9 mouse cellular contexts compared by ENCODE assay signal in genomic region chr6:146702126-146702881, GRCm38 (mm10). TPM values are rescaled to one million over a fixed set of nuclear protein-coding genes. Genes with fewer than 3 reads are reported as not detected.
A peak's percentile ranks its signal among the peaks of the same experiment; 100 is the strongest.
DNase-seq lines count a peak whose midpoint lies in the region; ATAC-seq and TF ChIP-seq lines count a peak whose summit lies in the region.
"Had no signal": no experiment of that assay in that cellular context is flagged by ENCODE, and none has a peak within 500 bp of the region (broad histone marks: within the 10 kb centered on the region; RNA-seq: fewer than 3 reads in every experiment).

No protein-coding gene starts in this region.

- H3K4me3 ChIP-seq in kidney, embryonic 16.5 days (ENCODE audit: low read length) = no peak overlapping the region
- no peak overlapping the region for H3K4me3 ChIP-seq in kidney, embryonic 14.5 days (ENCODE audit: low read length)
- no peak overlapping the region for H3K4me3 ChIP-seq in heart, embryonic 10.5 days
- H3K4me3 ChIP-seq in limb, embryonic 14.5 days (replicated peaks; ENCODE audit: low read length) = no peak overlapping the region
- no peak overlapping the region for H3K4me3 ChIP-seq in hindbrain, postnatal 0 days (ENCODE audit: low read length)
- H3K4me3 ChIP-seq: hindbrain, embryonic 13.5 days had no signal

- peak; percentile 30 for DNase-seq in adipocyte (ENCODE audit: low spot score)
- peak; percentile 70 for DNase-seq in heart, embryonic 10.5 days (ENCODE audit: low spot score)
- DNase-seq in limb, embryonic 14.5 days (ENCODE audit: low spot score) = peak; percentile 7
- DNase-seq in layer of hippocampus, adult 18-20 months (ENCODE audit: low spot score in 2 of 2) = no peak
- no peak for DNase-seq in adrenal gland, adult 2 months
- DNase-seq in hindbrain, postnatal 0 days (ENCODE audit: low spot score) = no peak

- peaks cover 8% of the 10 kb centered on the region; the same call in 1 of the 2 replicates for H3K9me3 ChIP-seq in kidney, embryonic 16.5 days (ENCODE audit: low read length)
- no peaks in the 10 kb centered on the region for H3K9me3 ChIP-seq in kidney, embryonic 14.5 days (ENCODE audit: control insufficient read depth, low read length)
- H3K9me3 ChIP-seq in heart, embryonic 10.5 days = no peaks in the 10 kb centered on the region
- no peaks in the 10 kb centered on the region for H3K9me3 ChIP-seq in limb, embryonic 14.5 days (ENCODE audit: control insufficient read depth, low read length)
- H3K9me3 ChIP-seq in hindbrain, postnatal 0 days (ENCODE audit: low read length) = no peaks in the 10 kb centered on the region
- H3K9me3 ChIP-seq: hindbrain, embryonic 13.5 days had no signal

- peak; percentile 42; the same call in 1 of the 2 replicates for ATAC-seq in kidney, embryonic 16.5 days (ENCODE audit: low FRiP score, low TSS enrichment)
- ATAC-seq in kidney, embryonic 14.5 days (ENCODE audit: low FRiP score, low TSS enrichment) = no peak
- peak; percentile 73 for ATAC-seq in limb, embryonic 14.5 days (ENCODE audit: low FRiP score, low read depth)
- ATAC-seq in hindbrain, postnatal 0 days = no peak

- H3K27me3 ChIP-seq in kidney, embryonic 16.5 days (ENCODE audit: insufficient read depth, low read length) = no peaks in the 10 kb centered on the region
- no peaks in the 10 kb centered on the region for H3K27me3 ChIP-seq in kidney, embryonic 14.5 days (ENCODE audit: control insufficient read depth, insufficient read depth, low read length)
- H3K27me3 ChIP-seq in heart, embryonic 10.5 days (ENCODE audit: insufficient read depth, poor library complexity, severe bottlenecking) = no peaks in the 10 kb centered on the region
- no peaks in the 10 kb centered on the region for H3K27me3 ChIP-seq in limb, embryonic 14.5 days (ENCODE audit: control insufficient read depth, insufficient read depth, low read length)
- H3K27me3 ChIP-seq in hindbrain, postnatal 0 days (ENCODE audit: insufficient read depth, low read length) = no peaks in the 10 kb centered on the region
- H3K27me3 ChIP-seq: hindbrain, embryonic 13.5 days had no signal

- no peak overlapping the region for H3K9ac ChIP-seq in kidney, embryonic 16.5 days (replicated peaks; ENCODE audit: low read length)
- no peak overlapping the region for H3K9ac ChIP-seq in kidney, embryonic 14.5 days (ENCODE audit: low read depth, low read length)
- no peak overlapping the region for H3K9ac ChIP-seq in limb, embryonic 14.5 days (ENCODE audit: low read depth, low read length, severe bottlenecking)
- H3K9ac ChIP-seq in hindbrain, postnatal 0 days (replicated peaks; ENCODE audit: low read length) = no peak overlapping the region
- H3K9ac ChIP-seq: hindbrain, embryonic 13.5 days had no signal

- no peaks in the 10 kb centered on the region for H3K36me3 ChIP-seq in kidney, embryonic 16.5 days (ENCODE audit: insufficient read depth, low read length)
- H3K36me3 ChIP-seq in kidney, embryonic 14.5 days (ENCODE audit: control insufficient read depth, insufficient read depth, low read length) = no peaks in the 10 kb centered on the region
- H3K36me3 ChIP-seq in heart, embryonic 10.5 days = no peaks in the 10 kb centered on the region
- no peaks in the 10 kb centered on the region for H3K36me3 ChIP-seq in limb, embryonic 14.5 days (ENCODE audit: control insufficient read depth, insufficient read depth, low read length)
- no peaks in the 10 kb centered on the region for H3K36me3 ChIP-seq in hindbrain, postnatal 0 days (ENCODE audit: insufficient read depth, low read length)
- H3K36me3 ChIP-seq: hindbrain, embryonic 13.5 days had no signal

- no peaks in the 10 kb centered on the region for H3K4me1 ChIP-seq in kidney, embryonic 16.5 days (ENCODE audit: insufficient read depth, low read length)
- H3K4me1 ChIP-seq in kidney, embryonic 14.5 days (ENCODE audit: control insufficient read depth, insufficient read depth, low read length) = 0 out of 2 replicates have a peak, but pooled peaks cover 3% of the 10 kb centered on the region
- peaks cover 5% of the 10 kb centered on the region for H3K4me1 ChIP-seq in heart, embryonic 10.5 days
- no peaks in the 10 kb centered on the region for H3K4me1 ChIP-seq in limb, embryonic 14.5 days (ENCODE audit: control insufficient read depth, insufficient read depth, low read length)
- no peaks in the 10 kb centered on the region for H3K4me1 ChIP-seq in hindbrain, postnatal 0 days (ENCODE audit: insufficient read depth, low read length)
- H3K4me1 ChIP-seq: hindbrain, embryonic 13.5 days had no signal

- TF ChIP-seq CTCF in hindbrain, postnatal 0 days (IDR thresholded peaks at IDR 0.05; ENCODE audit: low read depth) = no peak

- 50% methylated on average over 11 of the region's 11 CpGs for WGBS in kidney, embryonic 16.5 days
- 61% methylated on average over 11 of the region's 11 CpGs for WGBS in kidney, embryonic 14.5 days
- WGBS in heart, embryonic 10.5 days = 65% methylated on average over 11 of the region's 11 CpGs
- WGBS in limb, embryonic 14.5 days = 53% methylated on average over 11 of the region's 11 CpGs
- 66% methylated on average over 11 of the region's 11 CpGs for WGBS in hindbrain, postnatal 0 days

- H3K4me2 ChIP-seq in kidney, embryonic 16.5 days (replicated peaks; ENCODE audit: low read depth, low read length) = no peak overlapping the region
- no peak overlapping the region for H3K4me2 ChIP-seq in kidney, embryonic 14.5 days (replicated peaks; ENCODE audit: low read depth, low read length)
- 0 out of 2 replicates have a peak overlapping the region, but pooled peaks have one; percentile 4 for H3K4me2 ChIP-seq in limb, embryonic 14.5 days (replicated peaks; ENCODE audit: low read depth, low read length, severe bottlenecking)
- H3K4me2 ChIP-seq in hindbrain, postnatal 0 days (ENCODE audit: low read depth, low read length) = no peak overlapping the region
- H3K4me2 ChIP-seq: hindbrain, embryonic 13.5 days had no signal

- peak overlapping the region; percentile 37; the same call in 1 of the 2 replicates for H3K27ac ChIP-seq in kidney, embryonic 16.5 days (ENCODE audit: low read length)
- H3K27ac ChIP-seq in kidney, embryonic 14.5 days (ENCODE audit: low read depth, low read length) = no peak overlapping the region
- peak overlapping the region; percentile 57; the same call in 1 of the 2 replicates for H3K27ac ChIP-seq in heart, embryonic 10.5 days
- H3K27ac ChIP-seq in limb, embryonic 14.5 days (replicated peaks; ENCODE audit: low read depth, low read length) = peak overlapping the region; percentile 39
- H3K27ac ChIP-seq in hindbrain, postnatal 0 days = no peak overlapping the region
- H3K27ac ChIP-seq: hindbrain, embryonic 13.5 days had no signal

- no peak for TF ChIP-seq POLR2A in limb, embryonic 14.5 days (IDR thresholded peaks at IDR 0.05; ENCODE audit: borderline replicate concordance, extremely low read depth, insufficient read depth, insufficient read length)

RNA-seq across cellular contexts. Expression of gene Stk38l, which starts 22.5 kb away (rescaled TPM):
- 15.4 and 15.8 TPM in 2 replicates for polyA plus RNA-seq in kidney, embryonic 16.5 days (2015; fragmentation: Nextera tagmentation; extraction: Ambion mirVana)
- polyA plus RNA-seq in kidney, embryonic 14.5 days (2014; fragmentation: Nextera tagmentation; extraction: Ambion mirVana) = 9.9 and 17.2 TPM in 2 replicates
- polyA plus RNA-seq in heart, embryonic 10.5 days (2016; fragmentation: Nextera tagmentation; extraction: Ambion mirVana) = 31.7 and 40.6 TPM in 2 replicates
- 8.9 and 10.1 TPM in 2 replicates for polyA plus RNA-seq in limb, embryonic 14.5 days (2012; rRNA removed)
- polyA plus RNA-seq in limb, embryonic 14.5 days (2014; fragmentation: Nextera tagmentation; extraction: Ambion mirVana) = 21.1 and 21.4 TPM in 2 replicates
- 10 to 100 TPM; 22.4 to 24.5 TPM for total RNA-seq in layer of hippocampus, adult 18-20 months (2021)
- total RNA-seq in adrenal gland, adult 2 months (2021) = 10 to 100 TPM; 19.7 to 21.7 TPM
- polyA plus RNA-seq in adrenal gland, adult 2 months (2012; rRNA removed) = 0.97 and 1.6 TPM in 2 replicates
- total RNA-seq in hindbrain, postnatal 0 days (2014; rRNA removed) = 4.5 and 5.0 TPM in 2 replicates
- 12.3 and 14.4 TPM in 2 replicates for polyA plus RNA-seq in hindbrain, postnatal 0 days (2015; fragmentation: Nextera tagmentation; extraction: Ambion mirVana)

RNA-seq across cellular contexts. Expression of gene Tm7sf3, which starts 59.7 kb away (rescaled TPM):
- 41.9 and 44.7 TPM in 2 replicates for polyA plus RNA-seq in kidney, embryonic 16.5 days (2015; fragmentation: Nextera tagmentation; extraction: Ambion mirVana)
- polyA plus RNA-seq in kidney, embryonic 14.5 days (2014; fragmentation: Nextera tagmentation; extraction: Ambion mirVana) = 20.3 and 37.4 TPM in 2 replicates
- polyA plus RNA-seq in heart, embryonic 10.5 days (2016; fragmentation: Nextera tagmentation; extraction: Ambion mirVana) = 38.3 and 46.9 TPM in 2 replicates
- 29.1 and 35.2 TPM in 2 replicates for polyA plus RNA-seq in limb, embryonic 14.5 days (2012; rRNA removed)
- polyA plus RNA-seq in limb, embryonic 14.5 days (2014; fragmentation: Nextera tagmentation; extraction: Ambion mirVana) = 47.0 and 47.4 TPM in 2 replicates
- 10 to 100 TPM; 43.7 to 44.0 TPM for total RNA-seq in layer of hippocampus, adult 18-20 months (2021)
- 10 to 100 TPM; 31.7 to 51.5 TPM for total RNA-seq in adrenal gland, adult 2 months (2021)
- polyA plus RNA-seq in adrenal gland, adult 2 months (2012; rRNA removed) = 17.0 and 22.5 TPM in 2 replicates
- total RNA-seq in hindbrain, postnatal 0 days (2014; rRNA removed) = 43.9 and 45.6 TPM in 2 replicates
- 37.2 and 39.5 TPM in 2 replicates for polyA plus RNA-seq in hindbrain, postnatal 0 days (2015; fragmentation: Nextera tagmentation; extraction: Ambion mirVana)

RNA-seq across cellular contexts. Expression of gene Med21, which starts 60.0 kb away (rescaled TPM):
- 142 and 151 TPM in 2 replicates for polyA plus RNA-seq in kidney, embryonic 16.5 days (2015; fragmentation: Nextera tagmentation; extraction: Ambion mirVana)
- polyA plus RNA-seq in kidney, embryonic 14.5 days (2014; fragmentation: Nextera tagmentation; extraction: Ambion mirVana) = 143 and 185 TPM in 2 replicates
- polyA plus RNA-seq in heart, embryonic 10.5 days (2016; fragmentation: Nextera tagmentation; extraction: Ambion mirVana) = 123 and 129 TPM in 2 replicates
- 90.6 and 116 TPM in 2 replicates for polyA plus RNA-seq in limb, embryonic 14.5 days (2012; rRNA removed)
- polyA plus RNA-seq in limb, embryonic 14.5 days (2014; fragmentation: Nextera tagmentation; extraction: Ambion mirVana) = 124 and 141 TPM in 2 replicates
- total RNA-seq in layer of hippocampus, adult 18-20 months (2021) = 10 to 100 TPM; 44.5 to 48.1 TPM
- 10 to 100 TPM; 67.5 to 78.9 TPM for total RNA-seq in adrenal gland, adult 2 months (2021)
- polyA plus RNA-seq in adrenal gland, adult 2 months (2012; rRNA removed) = 10.8 and 20.8 TPM in 2 replicates
- 23.7 and 42.3 TPM in 2 replicates for total RNA-seq in hindbrain, postnatal 0 days (2014; rRNA removed)
- polyA plus RNA-seq in hindbrain, postnatal 0 days (2015; fragmentation: Nextera tagmentation; extraction: Ambion mirVana) = 112 and 116 TPM in 2 replicates

Comparison
In these comparisons a context has a peak if more than half of its experiments do, and no peak if none do; other contexts are left out.
1. ATAC-seq: peak in kidney, embryonic 16.5 days (single experiment) and limb, embryonic 14.5 days (single experiment); none in kidney, embryonic 14.5 days (single experiment) and hindbrain, postnatal 0 days (single experiment).
2. H3K27ac ChIP-seq: peak in kidney, embryonic 16.5 days (single experiment), heart, embryonic 10.5 days (single experiment) and limb, embryonic 14.5 days (single experiment); none in kidney, embryonic 14.5 days (single experiment) and hindbrain, postnatal 0 days (single experiment).
3. DNase-seq: peak in adipocyte (single experiment), heart, embryonic 10.5 days (single experiment) and limb, embryonic 14.5 days (single experiment); none in layer of hippocampus, adult 18-20 months (0 of 2), adrenal gland, adult 2 months (single experiment) and hindbrain, postnatal 0 days (single experiment).